Comparison of ENCODE assay signal across 7 mouse cellular contexts in genomic region chr1:36473211-36473780, GRCm38 (mm10). TPM values are rescaled to one million over a fixed set of nuclear protein-coding genes. Genes with fewer than 3 reads are reported as not detected.
DNase-seq lines count a peak whose midpoint lies in the region; ATAC-seq and TF ChIP-seq lines count a peak whose summit lies in the region.

No protein-coding gene starts in this region.

- H3K9me3 ChIP-seq in forebrain, embryonic 13.5 days (replicated peaks), result no peaks in the 10 kb centered on the region
- no peaks in the 10 kb centered on the region for H3K9me3 ChIP-seq in limb, embryonic 14.5 days (ENCODE audit: control insufficient read depth, low read length)

- no peak for TF ChIP-seq POLR2A in limb, embryonic 14.5 days (IDR thresholded peaks at IDR 0.05; ENCODE audit: borderline replicate concordance, extremely low read depth, insufficient read depth, insufficient read length)

- peaks cover 4% of the 10 kb centered on the region; the same call in 1 of the 2 replicates for H3K27me3 ChIP-seq in forebrain, embryonic 13.5 days
- no peaks in the 10 kb centered on the region for H3K27me3 ChIP-seq in limb, embryonic 14.5 days (ENCODE audit: control insufficient read depth, insufficient read depth, low read length)
- no peaks in the 10 kb centered on the region for H3K27me3 ChIP-seq in splenic B cell, adult 2 months (ENCODE audit: control insufficient read depth, insufficient read depth, low read length, poor library complexity, severe bottlenecking)

- peaks cover 64% of the 10 kb centered on the region for H3K4me1 ChIP-seq in forebrain, embryonic 13.5 days
- peaks cover 60% of the 10 kb centered on the region for H3K4me1 ChIP-seq in limb, embryonic 14.5 days (ENCODE audit: control insufficient read depth, insufficient read depth, low read length)

- ATAC-seq in forebrain, embryonic 13.5 days, result no peak
- ATAC-seq in limb, embryonic 14.5 days (ENCODE audit: low FRiP score, low read depth), result no peak
- no peak for ATAC-seq in frontal cortex, adult (ENCODE audit: low TSS enrichment)

- DNase-seq in right cerebral cortex, postnatal 25 days, result peak; percentile 22
- DNase-seq in right cerebral cortex, postnatal 36 days (ENCODE audit: low spot score in 2 of 2), result no peak
- DNase-seq in limb, embryonic 14.5 days (ENCODE audit: low spot score), result no peak
- DNase-seq in splenic B cell, adult 2 months (ENCODE audit: low read depth, low spot score), result peak; percentile 56
- no peak for DNase-seq in gastrocnemius, postnatal 10 days

- no peaks in the 10 kb centered on the region for H3K36me3 ChIP-seq in forebrain, embryonic 13.5 days (ENCODE audit: poor library complexity, severe bottlenecking)
- H3K36me3 ChIP-seq in limb, embryonic 14.5 days (ENCODE audit: control insufficient read depth, insufficient read depth, low read length), result no peaks in the 10 kb centered on the region
- H3K36me3 ChIP-seq in splenic B cell, adult 2 months (ENCODE audit: control insufficient read depth, insufficient read depth, low read length, poor library complexity, severe bottlenecking), result no peaks in the 10 kb centered on the region

- peak overlapping the region; percentile 75 for H3K4me2 ChIP-seq in forebrain, embryonic 13.5 days
- H3K4me2 ChIP-seq in limb, embryonic 14.5 days (replicated peaks; ENCODE audit: low read depth, low read length, severe bottlenecking), result peak overlapping the region; percentile 79

- H3K4me3 ChIP-seq in forebrain, embryonic 13.5 days, result peak overlapping the region; percentile 67
- peak overlapping the region; percentile 69 for H3K4me3 ChIP-seq in limb, embryonic 14.5 days (replicated peaks; ENCODE audit: low read length)

- 0 out of 2 replicates have a peak overlapping the region, but pooled peaks have one; percentile 0 for H3K9ac ChIP-seq in forebrain, embryonic 13.5 days
- peak overlapping the region; percentile 44 for H3K9ac ChIP-seq in limb, embryonic 14.5 days (ENCODE audit: low read depth, low read length, severe bottlenecking)

- H3K27ac ChIP-seq in forebrain, embryonic 13.5 days, result no peak overlapping the region
- no peak overlapping the region for H3K27ac ChIP-seq in limb, embryonic 14.5 days (replicated peaks; ENCODE audit: low read depth, low read length)

- 83% methylated on average over 10 of the region's 10 CpGs for WGBS in forebrain, embryonic 13.5 days
- 70% methylated on average over 10 of the region's 10 CpGs for whole genome bisulfite sequencing in limb, embryonic 14.5 days

RNA-seq across cellular contexts. Expression of gene Cnnm4, which starts 1.9 kb away (rescaled TPM):
- 10.0 and 10.2 TPM in 2 replicates for polyA plus RNA-seq in forebrain, embryonic 13.5 days (2015; fragmentation: Nextera tagmentation; extraction: Ambion mirVana)
- 7.3 and 9.4 TPM in 2 replicates for polyA plus RNA-seq in limb, embryonic 14.5 days (2012; rRNA removed)
- polyA plus RNA-seq in limb, embryonic 14.5 days (2014; fragmentation: Nextera tagmentation; extraction: Ambion mirVana), result 13.1 and 15.1 TPM in 2 replicates
- total RNA-seq in gastrocnemius, postnatal 10 days (2021), result 1 to 10 TPM; 4.3 to 5.7 TPM

RNA-seq across cellular contexts. Expression of gene Lman2l, which starts 28.2 kb away (rescaled TPM):
- 56.4 and 59.5 TPM in 2 replicates for polyA plus RNA-seq in forebrain, embryonic 13.5 days (2015; fragmentation: Nextera tagmentation; extraction: Ambion mirVana)
- 32.2 and 40.7 TPM in 2 replicates for polyA plus RNA-seq in limb, embryonic 14.5 days (2012; rRNA removed)
- 26.7 and 30.7 TPM in 2 replicates for polyA plus RNA-seq in limb, embryonic 14.5 days (2014; fragmentation: Nextera tagmentation; extraction: Ambion mirVana)
- 10 to 100 TPM; 17.7 to 20.3 TPM for total RNA-seq in gastrocnemius, postnatal 10 days (2021)

RNA-seq across cellular contexts. Expression of gene Cnnm3, which starts 38.4 kb away (rescaled TPM):
- polyA plus RNA-seq in forebrain, embryonic 13.5 days (2015; fragmentation: Nextera tagmentation; extraction: Ambion mirVana), result 5.3 and 5.7 TPM in 2 replicates
- polyA plus RNA-seq in limb, embryonic 14.5 days (2012; rRNA removed), result 22.5 and 25.9 TPM in 2 replicates
- polyA plus RNA-seq in limb, embryonic 14.5 days (2014; fragmentation: Nextera tagmentation; extraction: Ambion mirVana), result 6.4 and 6.8 TPM in 2 replicates
- total RNA-seq in gastrocnemius, postnatal 10 days (2021), result 10 to 100 TPM; 14.5 to 18.2 TPM

Comparison
In these comparisons a context has a peak if more than half of its experiments do, and no peak if none do; other contexts are left out.
1. DNase-seq: peak in right cerebral cortex, postnatal 25 days (single experiment) and splenic B cell, adult 2 months (single experiment); none in right cerebral cortex, postnatal 36 days (0 of 2), limb, embryonic 14.5 days (single experiment) and gastrocnemius, postnatal 10 days (single experiment).